41 mouse cellular contexts compared by ENCODE assay signal in the genomic region with DNA sequence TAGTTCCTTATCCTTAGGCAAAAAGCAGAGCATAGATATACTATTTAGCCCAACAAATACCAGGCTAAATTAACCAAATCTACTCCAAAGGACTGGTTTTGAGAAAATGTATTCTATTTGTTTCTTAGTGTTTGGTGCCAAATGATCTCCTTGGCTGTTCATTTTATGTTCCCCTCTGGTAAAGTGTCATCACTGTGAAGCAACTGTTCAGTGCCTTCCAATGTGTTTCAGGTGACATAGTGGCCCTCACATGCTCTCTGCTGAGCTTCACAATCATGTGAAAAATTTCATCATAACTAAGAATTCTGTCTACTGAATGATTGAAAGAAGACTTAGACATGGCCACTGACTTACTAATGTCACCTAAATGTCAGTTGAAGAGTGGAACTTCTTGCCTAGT. TPM values are rescaled to one million over a fixed set of nuclear protein-coding genes. Genes with fewer than 3 reads are reported as not detected.
"Had no signal": no experiment of that assay in that cellular context is flagged by ENCODE, and none has a peak within 500 bp of the region (broad histone marks: within the 10 kb centered on the region; RNA-seq: fewer than 3 reads in every experiment).

No protein-coding gene starts in this region.

- H3K36me3 ChIP-seq: heart, embryonic 10.5 days; heart, embryonic 12.5 days; heart, embryonic 13.5 days; heart, embryonic 15.5 days; hindbrain, embryonic 10.5 days; hindbrain, embryonic 13.5 days; hindbrain, embryonic 15.5 days; intestine, embryonic 15.5 days; kidney, embryonic 15.5 days had no signal

- H3K4me1 ChIP-seq: heart, embryonic 10.5 days; heart, embryonic 12.5 days; hindbrain, embryonic 10.5 days; hindbrain, embryonic 13.5 days; hindbrain, embryonic 15.5 days; intestine, embryonic 15.5 days; kidney, embryonic 15.5 days had no signal

- H3K27ac ChIP-seq: heart, embryonic 10.5 days; heart, embryonic 13.5 days; heart, embryonic 15.5 days; hindbrain, embryonic 10.5 days; hindbrain, embryonic 13.5 days; hindbrain, embryonic 14.5 days; hindbrain, embryonic 15.5 days; intestine, embryonic 15.5 days; kidney, embryonic 15.5 days; kidney, postnatal 0 days; layer of hippocampus, adult 2 months; left cerebral cortex, adult 2 months had no signal

- H3K9ac ChIP-seq: heart, embryonic 12.5 days; heart, embryonic 13.5 days; heart, embryonic 15.5 days; hindbrain, embryonic 13.5 days; hindbrain, embryonic 14.5 days; hindbrain, embryonic 15.5 days; intestine, embryonic 15.5 days; kidney, embryonic 15.5 days had no signal

- H3K4me2 ChIP-seq: heart, embryonic 11.5 days; heart, embryonic 12.5 days; heart, embryonic 13.5 days; heart, embryonic 15.5 days; hindbrain, embryonic 13.5 days; hindbrain, embryonic 14.5 days; hindbrain, embryonic 15.5 days; intestine, embryonic 15.5 days; kidney, embryonic 15.5 days had no signal

- H3K27me3 ChIP-seq: heart, embryonic 12.5 days; heart, embryonic 13.5 days; heart, embryonic 15.5 days; hindbrain, embryonic 13.5 days; hindbrain, embryonic 15.5 days; intestine, embryonic 15.5 days; kidney, embryonic 15.5 days had no signal

- DNase-seq: heart, postnatal 10 days; heart, postnatal 14 days; heart, postnatal 36 days; heart, postnatal 4 days; kidney, adult 11 months; kidney, adult 18-20 months; kidney, adult 2 months; kidney, adult 8-10 months; kidney, postnatal 14 days; kidney, postnatal 25 days; kidney, postnatal 36 days; kidney, postnatal 4 days; layer of hippocampus, adult 9-11 months; layer of hippocampus, postnatal 36 days had no signal

- H3K4me3 ChIP-seq: heart, embryonic 10.5 days; heart, embryonic 12.5 days; heart, embryonic 13.5 days; heart, embryonic 15.5 days; hindbrain, embryonic 10.5 days; hindbrain, embryonic 13.5 days; hindbrain, embryonic 15.5 days; intestine, embryonic 15.5 days; kidney, embryonic 15.5 days; layer of hippocampus, adult 2 months; left cerebral cortex, adult 2 months had no signal

- ATAC-seq: hindbrain, embryonic 16.5 days; inflammation-experienced regulatory T-cells, adult 6 months had no signal

- H3K9me3 ChIP-seq: heart, embryonic 10.5 days; heart, embryonic 12.5 days; heart, embryonic 13.5 days; heart, embryonic 15.5 days; hindbrain, embryonic 10.5 days; hindbrain, embryonic 13.5 days; hindbrain, embryonic 15.5 days; intestine, embryonic 15.5 days; kidney, embryonic 15.5 days had no signal

RNA-seq across cellular contexts. Expression of a gene that starts 54.6 kb away (rescaled TPM):
- total RNA-seq: heart, postnatal 10 days; heart, postnatal 14 days; heart, postnatal 25 days; heart, postnatal 36 days; heart, postnatal 4 days; hematopoietic stem cell, adult 5-6 weeks; layer of hippocampus, adult 2 months; layer of hippocampus, adult 8-10 months; layer of hippocampus, postnatal 25 days; layer of hippocampus, postnatal 36 days; left cerebral cortex, adult 18-20 months; left cerebral cortex, adult 2 months; left cerebral cortex, adult 8-10 months had no signal
- polyA plus RNA-seq: heart, embryonic 10.5 days; heart, embryonic 11.5 days; heart, embryonic 12.5 days; heart, embryonic 13.5 days; heart, embryonic 14.5 days; heart, embryonic 15.5 days; heart, postnatal 0 days; hindbrain, embryonic 10.5 days; hindbrain, embryonic 11.5 days; hindbrain, embryonic 13.5 days; hindbrain, embryonic 14.5 days; hindbrain, embryonic 15.5 days; hindbrain, embryonic 16.5 days; kidney, adult 2 months; kidney, embryonic 14.5 days; kidney, embryonic 15.5 days; kidney, embryonic 16.5 days; kidney, postnatal 0 days had no signal
